Mouse (Mus musculus) intestine, embryonic 16.5 days (tissue): ENCODE measurements at regions not wholly inside any gene's neighbourhood (a gene's known extent, or its start where the extent isn't known, plus 50 kb on each side); places are given as distances from the start of the nearest gene placed in this dataset.
A peak's percentile ranks its signal among the peaks of the same experiment; 100 is the strongest.

Experiments
- ATAC-seq: fragments of 200-750 bp; cut with Nextera tagmentation; 2 replicates; pipeline ENCODE4 v1.8.0; 2017; ENCODE audit warnings: moderate TSS enrichment, moderate library complexity
- H3K27ac ChIP-seq: fragments of 300-500 bp; sonication (generic); 2 replicates; pipeline ENCODE4 v1.5.1; 2014; ENCODE audit warnings: mild to moderate bottlenecking, low read length
- H3K27me3 ChIP-seq: fragments of 300-500 bp; sonication (generic); replicated peaks from 2 replicates; pipeline ENCODE4 v1.6.1; 2014; ENCODE audit warnings: low read length, control low read depth, mixed read lengths; ENCODE audit not compliant: control insufficient read depth, insufficient read depth
- H3K36me3 ChIP-seq: fragments of 300-500 bp; sonication (generic); 2 replicates; pipeline ENCODE4 v1.6.1; 2014; ENCODE audit warnings: low read length, control low read depth; ENCODE audit not compliant: control insufficient read depth, insufficient read depth
- H3K4me1 ChIP-seq: fragments of 300-500 bp; sonication (generic); 2 replicates; pipeline ENCODE4 v1.6.1; 2014; ENCODE audit warnings: low read length, control low read depth, mixed read lengths; ENCODE audit not compliant: control insufficient read depth, insufficient read depth
- H3K4me2 ChIP-seq: fragments of 300-500 bp; sonication (generic); 2 replicates; pipeline ENCODE4 v1.6.1; 2014; ENCODE audit warnings: low read depth, low read length, control low read depth
- H3K4me3 ChIP-seq: fragments of 300-500 bp; sonication (generic); 2 replicates; pipeline ENCODE4 v1.5.1; 2014; ENCODE audit warnings: mild to moderate bottlenecking, low read length
- H3K9ac ChIP-seq: fragments of 300-500 bp; sonication (generic); 2 replicates; pipeline ENCODE4 v1.6.1; 2014; ENCODE audit warnings: low read depth, low read length
- H3K9me3 ChIP-seq: fragments of 300-500 bp; sonication (generic); 2 replicates; pipeline ENCODE4 v1.6.1; 2016; ENCODE audit warnings: low read length, control low read depth; ENCODE audit not compliant: control insufficient read depth
- WGBS: fragments of 180-500 bp; shearing (Covaris S2); extraction: QIAGEN DNeasy Blood & Tissue Kit; methylation state at CpG from one replicate; pipeline ENCODE4 v1.1.7; 2014; 5-methylcytosine and 5-hydroxymethylcytosine counted together

GRCm38 (mm10) chr5:46137695-46138094 is 280.3 kb upstream of the Lcorl start:
- 62% methylated on average over 3 of the region's 3 CpGs for WGBS
- H3K36me3 ChIP-seq = no peaks in the 10 kb centered on the region
- H3K4me3 ChIP-seq = no peak overlapping the region
- no peak overlapping the region for H3K27ac ChIP-seq
- H3K4me2 ChIP-seq = no peak overlapping the region
- H3K9ac ChIP-seq = no peak overlapping the region
- H3K27me3 ChIP-seq = no peaks in the 10 kb centered on the region
- no peaks in the 10 kb centered on the region for H3K4me1 ChIP-seq
- no peak for ATAC-seq
- no peaks in the 10 kb centered on the region for H3K9me3 ChIP-seq

- ATAC-seq = no peak
- Histone ChIP-seq H3K4me1 (no peaks in the 10 kb centered on the region), H3K36me3 (no peaks in the 10 kb centered on the region), H3K4me2 (no peak overlapping the region), H3K9ac (no peak overlapping the region), H3K4me3 (no peak overlapping the region), H3K27ac (no peak overlapping the region), H3K9me3 (no peaks in the 10 kb centered on the region), H3K27me3 (no peaks in the 10 kb centered on the region)
- WGBS = 79% methylated on average over 4 of the region's 4 CpGs
These were observed 250.6 kb upstream of the Lcorl start for GRCm38 (mm10) chr5:46108020-46108419.

DNA sequence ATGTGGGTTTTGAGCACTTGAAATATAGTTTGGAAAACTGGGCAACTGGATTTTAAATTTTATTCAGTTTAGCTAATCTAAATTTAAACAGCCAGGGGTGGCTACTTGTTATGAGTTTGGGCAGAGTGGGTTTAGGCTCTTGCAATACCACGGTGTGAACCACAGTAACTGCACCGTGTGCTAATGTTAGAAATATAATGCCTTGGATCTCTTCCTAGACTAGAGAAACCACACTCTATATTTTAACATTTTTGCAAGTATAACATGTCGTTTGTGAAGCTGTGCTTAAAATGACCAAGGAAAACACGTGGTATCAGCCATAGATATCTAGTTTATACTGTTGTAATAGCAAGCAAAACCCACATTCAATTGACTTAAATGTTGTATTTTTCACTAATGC is 245.9 kb upstream of the Lcorl start:
- no peaks in the 10 kb centered on the region for H3K27me3 ChIP-seq
- H3K4me2 ChIP-seq = no peak overlapping the region
- no peaks in the 10 kb centered on the region for H3K36me3 ChIP-seq
- no peak for ATAC-seq
- no peaks in the 10 kb centered on the region for H3K4me1 ChIP-seq
- no peak overlapping the region for H3K4me3 ChIP-seq
- H3K9me3 ChIP-seq = no peaks in the 10 kb centered on the region
- no peak overlapping the region for H3K27ac ChIP-seq
- WGBS = 76% methylated on average over 4 of the region's 4 CpGs
- no peak overlapping the region for H3K9ac ChIP-seq

- H3K27me3 ChIP-seq = no peaks in the 10 kb centered on the region
- H3K4me2 ChIP-seq = no peak overlapping the region
- H3K36me3 ChIP-seq = no peaks in the 10 kb centered on the region
- no peaks in the 10 kb centered on the region for H3K4me1 ChIP-seq
- H3K27ac ChIP-seq = no peak overlapping the region
- H3K9ac ChIP-seq = no peak overlapping the region
- 90% methylated on average over 5 of the region's 5 CpGs for WGBS
- no peak overlapping the region for H3K4me3 ChIP-seq
- ATAC-seq = no peak
- H3K9me3 ChIP-seq = no peaks in the 10 kb centered on the region
These were observed 235.1 kb upstream of the Lcorl start for GRCm38 (mm10) chr5:46092549-46092948.

- H3K36me3 ChIP-seq = no peaks in the 10 kb centered on the region
- no peak overlapping the region for H3K27ac ChIP-seq
- H3K9me3 ChIP-seq = no peaks in the 10 kb centered on the region
- WGBS = 94% methylated on average over 1 of the region's 1 CpGs
- no peaks in the 10 kb centered on the region for H3K27me3 ChIP-seq
- ATAC-seq = no peak
- no peak overlapping the region for H3K9ac ChIP-seq
- H3K4me3 ChIP-seq = no peak overlapping the region
- no peaks in the 10 kb centered on the region; the same call in 1 of the 2 replicates for H3K4me1 ChIP-seq
- H3K4me2 ChIP-seq = no peak overlapping the region
These were observed 229.5 kb upstream of the Lcorl start for GRCm38 (mm10) chr5:46086885-46087284.

- WGBS = 58% methylated on average over 2 of the region's 2 CpGs
- no peaks in the 10 kb centered on the region for H3K9me3 ChIP-seq
- ATAC-seq = peak; percentile 96
- no peak overlapping the region for H3K4me2 ChIP-seq
- no peak overlapping the region for H3K4me3 ChIP-seq
- H3K36me3 ChIP-seq = no peaks in the 10 kb centered on the region
- no peaks in the 10 kb centered on the region; the same call in 1 of the 2 replicates for H3K4me1 ChIP-seq
- no peak overlapping the region for H3K9ac ChIP-seq
- H3K27me3 ChIP-seq = no peaks in the 10 kb centered on the region
- H3K27ac ChIP-seq = peak overlapping the region; percentile 68; the same call in 1 of the 2 replicates
These were observed 225.9 kb upstream of the Lcorl start for GRCm38 (mm10) chr5:46083293-46083692.

DNA sequence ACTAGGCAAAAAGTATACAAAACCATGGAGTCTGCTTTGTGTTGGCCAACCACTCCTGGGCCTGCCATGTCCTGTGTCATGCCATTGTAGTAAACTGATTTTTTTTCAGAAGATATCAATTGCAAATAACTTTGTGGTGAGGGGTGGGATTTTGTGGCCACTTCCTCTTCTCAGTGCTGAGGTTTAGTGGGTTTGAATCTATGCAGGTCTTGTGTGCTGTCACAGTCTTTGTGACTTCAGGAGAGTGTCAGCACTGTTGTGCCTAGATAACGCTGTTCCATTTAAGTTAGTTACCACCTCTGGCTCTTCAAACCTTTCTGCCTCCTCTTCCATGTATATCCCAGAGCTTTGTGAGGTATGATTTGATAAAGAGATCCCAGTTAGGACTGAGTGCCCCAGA is 216.3 kb upstream of the Lcorl start:
- Histone ChIP-seq H3K9me3 (no peaks in the 10 kb centered on the region), H3K9ac (no peak overlapping the region), H3K4me3 (no peak overlapping the region), H3K36me3 (no peaks in the 10 kb centered on the region), H3K27ac (no peak overlapping the region), H3K4me2 (no peak overlapping the region), H3K4me1 (no peaks in the 10 kb centered on the region), H3K27me3 (no peaks in the 10 kb centered on the region)
- ATAC-seq = no peak
- WGBS = 91% methylated on average over 1 of the region's 1 CpGs

DNA sequence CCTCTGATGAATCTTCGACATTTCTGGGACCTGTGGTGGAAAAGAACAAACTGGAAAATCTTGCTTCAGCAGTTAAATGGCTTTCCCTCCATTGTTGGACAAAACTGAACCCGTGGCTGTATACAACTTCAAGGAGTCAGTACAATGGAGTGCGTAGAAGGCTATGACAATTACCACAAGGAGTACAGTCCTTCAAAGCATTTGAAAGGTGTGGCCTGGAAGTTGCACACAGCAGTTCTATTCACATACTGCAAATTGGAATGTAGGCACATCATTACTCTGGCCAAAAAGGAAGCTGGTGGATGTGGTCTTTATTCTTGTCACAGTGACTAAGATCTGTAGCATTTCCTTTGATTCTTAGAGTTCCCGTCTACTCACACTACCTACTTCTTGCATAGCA is 215.7 kb upstream of the Lcorl start:
- WGBS = 80% methylated on average over 4 of the region's 4 CpGs
- Histone ChIP-seq H3K9ac (no peak overlapping the region), H3K9me3 (no peaks in the 10 kb centered on the region), H3K4me3 (no peak overlapping the region), H3K27ac (no peak overlapping the region), H3K4me1 (no peaks in the 10 kb centered on the region), H3K27me3 (no peaks in the 10 kb centered on the region), H3K36me3 (no peaks in the 10 kb centered on the region), H3K4me2 (no peak overlapping the region)
- ATAC-seq = no peak

DNA sequence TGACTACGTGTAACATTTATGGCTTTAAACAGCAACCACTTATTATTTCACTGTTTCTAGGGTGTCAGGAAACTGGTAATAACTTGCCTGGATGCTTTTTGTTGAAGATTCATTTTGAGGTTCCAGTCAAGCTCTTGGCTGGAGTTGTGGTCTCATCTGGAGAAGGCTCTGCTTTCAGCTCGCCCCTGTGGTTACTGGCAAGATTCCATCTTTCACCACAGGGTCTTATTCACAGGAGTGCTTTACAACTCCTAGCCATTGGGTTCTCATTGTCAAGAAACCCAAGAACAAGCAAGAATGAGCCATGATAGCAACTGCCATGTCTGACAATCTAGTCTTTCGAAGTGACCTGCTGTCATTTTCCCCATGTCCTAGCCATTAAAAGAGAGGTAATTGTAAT is 202.5 kb upstream of the Lcorl start:
- ATAC-seq = no peak
- whole genome bisulfite sequencing = 82% methylated on average over 3 of the region's 3 CpGs
- Histone ChIP-seq H3K27ac (no peak overlapping the region), H3K4me3 (no peak overlapping the region), H3K9me3 (no peaks in the 10 kb centered on the region), H3K9ac (no peak overlapping the region), H3K27me3 (no peaks in the 10 kb centered on the region), H3K36me3 (no peaks in the 10 kb centered on the region), H3K4me2 (no peak overlapping the region), H3K4me1 (no peaks in the 10 kb centered on the region)

- H3K36me3 ChIP-seq = no peaks in the 10 kb centered on the region
- H3K4me2 ChIP-seq = no peak overlapping the region
- H3K9ac ChIP-seq = no peak overlapping the region
- H3K4me3 ChIP-seq = no peak overlapping the region
- no peak for ATAC-seq
- H3K4me1 ChIP-seq = no peaks in the 10 kb centered on the region
- no peak overlapping the region for H3K27ac ChIP-seq
- no peaks in the 10 kb centered on the region for H3K9me3 ChIP-seq
- 92% methylated on average over 2 of the region's 2 CpGs for WGBS
- H3K27me3 ChIP-seq = no peaks in the 10 kb centered on the region
These were observed 197.4 kb upstream of the Lcorl start for GRCm38 (mm10) chr5:46054850-46055249.
